Mouse (Mus musculus): Measurements from ENCODE around the gene Cyba.

Gene Cyba

DNA sequence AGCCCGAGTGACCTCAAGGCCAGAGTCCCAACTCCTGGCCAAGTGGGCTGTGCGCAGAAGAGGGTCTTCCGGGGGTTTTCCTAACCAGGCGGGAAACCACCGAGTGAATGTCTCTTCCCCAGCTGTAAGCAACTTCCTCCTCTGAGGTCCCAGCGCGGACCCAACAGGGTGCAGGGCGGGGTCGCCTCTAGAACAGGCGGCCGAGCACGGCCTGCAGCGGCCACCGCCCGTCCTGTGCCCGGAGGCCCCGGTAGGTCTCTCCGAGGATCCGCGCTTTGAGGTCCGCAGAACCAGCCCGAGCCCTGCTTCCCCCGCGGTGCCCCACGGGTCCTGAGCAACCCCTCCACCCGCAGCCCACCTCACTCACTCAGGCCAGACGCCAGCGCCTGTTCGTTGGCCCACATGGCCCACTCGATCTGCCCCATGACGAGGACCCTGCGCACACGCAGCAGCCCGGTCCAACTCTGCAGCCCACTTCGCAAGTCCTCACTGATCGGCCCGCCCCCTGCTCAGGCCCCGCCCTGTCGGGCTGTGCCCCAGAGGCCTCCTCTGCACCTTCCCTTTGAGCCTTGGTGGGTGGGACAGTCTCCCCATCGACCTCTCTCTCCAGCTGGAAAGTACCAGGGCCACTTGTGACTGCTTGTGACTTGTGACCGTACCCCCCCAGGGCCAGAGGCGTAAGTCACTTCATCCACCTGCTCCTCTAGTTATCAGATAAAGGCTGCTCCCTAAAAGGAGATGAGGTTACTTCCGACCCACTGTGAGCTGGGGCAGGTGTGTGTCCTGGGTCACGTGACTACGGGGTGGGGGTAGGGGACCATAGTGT lies at the start of gene Cyba:
Gene Cyba (minus strand): TSS at position 488 of the 826 bp plus-strand sequence.
- DNase-seq (ENCODE audit: low read depth, low spot score) = peak; percentile 78

- DNase-seq (ENCODE audit: low read depth, low spot score) = no peak
Observed at GRCm38 (mm10) chr8:122482448-122482847, 49.7 kb upstream of the Cyba start.

DNA sequence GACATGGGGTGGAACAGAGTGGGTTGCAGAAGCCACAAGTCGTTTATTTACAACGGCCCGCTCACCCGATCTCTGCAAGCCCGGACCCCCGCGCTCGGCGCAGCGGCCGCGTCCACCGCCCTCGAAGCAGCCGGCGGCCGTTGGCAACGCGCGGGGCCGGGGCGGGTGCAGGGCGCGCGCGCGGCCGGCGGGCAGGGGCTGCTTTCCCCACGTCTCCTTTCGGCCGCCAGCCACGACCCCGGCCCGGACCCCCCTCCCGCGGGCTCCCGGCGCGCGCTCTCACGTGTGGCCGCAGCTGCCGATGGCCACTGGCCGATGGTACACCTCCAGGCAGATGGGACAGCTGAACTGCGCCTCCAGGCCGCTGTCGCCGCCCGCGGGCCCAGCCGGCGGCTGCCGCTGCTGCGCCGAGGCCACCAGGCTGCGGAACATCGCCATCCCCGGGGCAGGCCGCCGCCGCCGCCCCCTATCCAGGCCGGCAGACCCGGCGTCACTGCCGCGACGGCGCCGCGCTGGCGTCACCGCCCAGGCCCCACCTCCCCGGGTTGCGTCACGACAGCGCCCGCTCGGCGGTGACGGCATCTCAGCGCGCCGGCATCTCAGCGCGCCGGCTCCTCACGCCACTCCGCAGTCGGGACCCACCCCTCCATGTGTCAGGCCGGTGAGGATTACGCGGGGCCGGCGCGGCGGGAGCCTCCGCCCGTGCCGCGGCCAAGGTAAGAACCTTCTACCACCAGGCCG lies 43.0 kb upstream of the Cyba start, which contains the start of the genes Rnf166 and Ctu2:
Gene Rnf166 (minus strand): TSS at position 485 of the 741 bp plus-strand sequence.
Gene Ctu2 (plus strand): TSS at position 564 of the 741 bp plus-strand sequence.
- peak; percentile 88 for DNase-seq (ENCODE audit: low read depth, low spot score)

- DNase-seq (ENCODE audit: low read depth, low spot score) = no peak
Observed at GRCm38 (mm10) chr8:122474951-122475560, 42.3 kb upstream of the Cyba start.

DNA sequence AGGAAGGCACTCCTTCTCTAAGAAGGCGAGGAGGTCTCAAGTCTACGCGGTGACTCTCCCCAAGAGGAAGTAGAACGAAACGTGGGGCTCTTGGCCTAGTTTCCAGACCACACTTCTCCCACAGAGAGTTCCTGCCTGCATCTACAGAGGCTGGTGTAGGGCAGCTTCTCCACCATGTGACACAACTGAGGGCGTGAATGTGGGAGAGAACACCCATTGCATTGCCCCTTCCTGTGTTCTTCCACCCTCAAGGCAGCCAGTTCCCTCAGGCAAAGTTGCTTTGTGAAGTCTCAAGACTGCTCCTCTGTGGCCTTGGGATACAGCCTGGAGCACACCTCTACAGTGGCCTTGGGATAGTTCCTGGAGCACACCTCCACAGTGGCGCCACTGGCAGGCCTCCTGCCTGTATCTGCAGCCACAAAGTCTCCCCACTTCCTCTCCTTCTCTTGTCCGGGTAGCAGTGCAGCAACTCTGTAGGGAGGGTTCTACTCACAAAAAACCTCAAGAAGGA lies 41.2 kb upstream of the Cyba start:
- DNase-seq (ENCODE audit: low read depth, low spot score) = no peak

GRCm38 (mm10) chr8:122470691-122471090 lies 38.0 kb upstream of the Cyba start:
- DNase-seq (ENCODE audit: low read depth, low spot score) = no peak

GRCm38 (mm10) chr8:122469965-122470364 lies 37.2 kb upstream of the Cyba start:
- no peak for DNase-seq (ENCODE audit: low read depth, low spot score)

DNA sequence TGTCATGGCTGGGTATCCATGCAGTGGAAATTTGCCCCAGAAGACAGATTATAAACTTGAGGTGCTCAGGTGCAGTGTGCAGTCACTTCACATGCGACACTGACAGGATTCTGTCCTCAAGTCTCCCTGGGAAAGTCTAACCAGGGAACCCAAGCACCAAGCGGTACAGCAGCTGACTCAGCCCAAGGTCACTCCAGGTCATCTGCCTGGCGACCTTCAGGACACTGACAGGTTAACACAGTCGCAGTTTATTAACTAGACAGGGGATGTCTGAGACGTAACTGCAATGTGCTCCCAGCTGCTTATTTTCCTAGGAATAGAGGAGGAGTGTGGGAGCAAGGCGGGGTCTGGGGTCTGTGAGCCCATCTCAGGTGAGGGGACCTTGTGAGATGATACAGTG lies 36.7 kb upstream of the Cyba start:
- DNase-seq (ENCODE audit: low read depth, low spot score) = no peak

- DNase-seq (ENCODE audit: low read depth, low spot score) = no peak
Observed at GRCm38 (mm10) chr8:122467816-122468215, 35.1 kb upstream of the Cyba start.

DNA sequence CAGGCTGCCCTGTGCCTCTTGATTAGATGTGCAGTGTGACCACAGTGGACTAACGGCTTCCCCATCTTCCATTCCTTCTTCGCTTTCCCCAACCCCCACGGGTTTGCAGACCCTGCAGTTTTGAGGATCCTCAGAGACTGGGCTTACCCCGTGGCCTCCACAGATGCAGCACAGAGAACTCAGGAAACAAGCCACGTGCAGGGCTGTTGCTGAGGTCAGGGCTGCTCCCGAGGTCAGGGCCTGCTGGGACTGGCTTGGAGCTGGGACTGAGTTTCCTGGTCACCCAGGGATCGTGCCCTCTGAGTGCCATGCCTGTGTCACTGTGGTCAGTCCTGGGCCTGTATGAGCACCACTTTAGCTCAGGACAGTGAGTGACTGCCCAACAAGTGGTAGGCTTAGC lies 32.3 kb upstream of the Cyba start:
- DNase-seq (ENCODE audit: low read depth, low spot score) = no peak

DNA sequence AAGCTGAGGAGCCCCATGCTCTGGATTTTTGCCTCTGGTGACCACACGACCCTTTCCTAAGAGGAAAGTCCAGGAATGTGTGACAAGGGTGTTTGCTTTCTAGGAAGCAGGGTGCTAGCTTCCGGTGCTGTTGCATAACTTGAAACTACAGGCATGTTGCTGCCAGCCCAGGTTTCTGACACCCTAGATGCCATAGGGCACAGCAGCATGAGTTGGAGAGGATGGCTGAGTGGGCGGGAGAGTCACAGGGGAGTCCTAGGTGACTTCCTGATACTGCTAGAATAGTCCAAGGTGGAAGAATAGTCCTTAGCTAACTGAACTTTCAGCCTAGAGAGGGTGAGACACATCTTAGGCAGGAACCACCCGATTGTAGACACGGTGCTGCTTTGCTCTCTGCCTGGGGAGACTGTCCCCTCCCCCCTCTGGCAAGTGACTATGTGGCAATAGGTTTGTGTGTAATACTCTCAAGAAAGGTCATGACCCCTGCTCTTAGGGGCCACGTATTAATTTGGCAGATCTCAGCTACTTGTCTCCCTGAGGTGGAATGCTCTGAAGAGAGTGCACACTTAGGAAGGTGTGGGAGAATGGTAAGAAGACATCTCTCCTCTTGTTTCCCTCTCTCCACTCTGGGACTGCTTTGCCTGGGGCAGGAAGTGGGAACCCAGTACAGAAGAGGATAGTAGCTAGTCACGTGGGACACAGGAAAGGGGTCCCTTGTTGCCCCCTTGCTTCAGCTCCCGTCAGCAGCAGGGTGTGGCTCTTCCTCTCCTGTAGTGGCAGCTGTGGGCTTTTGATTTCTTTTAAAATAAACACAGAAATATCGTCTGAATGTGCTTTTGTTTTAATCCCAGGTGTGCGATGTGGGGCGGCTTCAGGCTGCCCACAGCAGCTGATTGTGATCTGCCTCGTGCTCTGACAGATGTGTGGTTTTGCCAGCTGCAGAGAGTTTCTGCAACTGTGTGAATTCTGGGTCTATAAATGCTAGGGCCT lies 31.2 kb upstream of the Cyba start:
- DNase-seq (ENCODE audit: low read depth, low spot score) = no peak

GRCm38 (mm10) chr8:122462510-122462909 lies 29.8 kb upstream of the Cyba start:
- no peak for DNase-seq (ENCODE audit: low read depth, low spot score)

DNA sequence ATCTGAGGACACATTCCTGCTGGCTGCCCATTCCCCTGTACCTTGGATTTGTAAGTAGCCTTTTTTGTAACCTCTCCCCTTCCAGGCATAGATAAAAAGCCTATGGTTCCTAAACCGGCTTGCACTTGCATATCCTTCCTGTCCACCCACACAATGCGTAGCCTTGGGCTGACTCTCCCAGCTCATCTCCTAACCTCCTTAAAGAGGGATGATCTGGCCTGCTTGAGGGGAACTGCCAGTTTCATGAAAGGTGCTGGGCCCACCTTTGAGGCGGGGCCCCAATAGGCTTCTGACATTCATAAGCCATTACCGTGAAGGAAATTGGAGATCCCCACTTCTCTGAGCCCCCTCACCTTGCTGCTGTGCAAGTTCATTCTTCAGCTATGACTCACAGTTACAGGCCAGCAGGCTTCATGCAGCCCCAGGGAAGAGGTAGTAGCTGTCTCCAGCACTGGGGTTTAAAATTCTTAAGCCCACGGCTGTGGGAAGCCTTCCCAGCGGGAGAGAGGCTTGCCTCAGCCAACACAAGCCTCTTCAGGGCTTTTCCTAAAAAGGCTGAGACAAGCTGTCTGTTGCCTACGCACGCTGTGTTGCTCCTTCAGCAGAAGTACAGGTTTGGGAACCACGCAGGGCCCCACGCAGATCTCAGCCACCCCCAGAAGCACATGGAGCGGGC lies 28.9 kb upstream of the Cyba start:
- peak; percentile 77 for DNase-seq (ENCODE audit: low read depth, low spot score)

DNA sequence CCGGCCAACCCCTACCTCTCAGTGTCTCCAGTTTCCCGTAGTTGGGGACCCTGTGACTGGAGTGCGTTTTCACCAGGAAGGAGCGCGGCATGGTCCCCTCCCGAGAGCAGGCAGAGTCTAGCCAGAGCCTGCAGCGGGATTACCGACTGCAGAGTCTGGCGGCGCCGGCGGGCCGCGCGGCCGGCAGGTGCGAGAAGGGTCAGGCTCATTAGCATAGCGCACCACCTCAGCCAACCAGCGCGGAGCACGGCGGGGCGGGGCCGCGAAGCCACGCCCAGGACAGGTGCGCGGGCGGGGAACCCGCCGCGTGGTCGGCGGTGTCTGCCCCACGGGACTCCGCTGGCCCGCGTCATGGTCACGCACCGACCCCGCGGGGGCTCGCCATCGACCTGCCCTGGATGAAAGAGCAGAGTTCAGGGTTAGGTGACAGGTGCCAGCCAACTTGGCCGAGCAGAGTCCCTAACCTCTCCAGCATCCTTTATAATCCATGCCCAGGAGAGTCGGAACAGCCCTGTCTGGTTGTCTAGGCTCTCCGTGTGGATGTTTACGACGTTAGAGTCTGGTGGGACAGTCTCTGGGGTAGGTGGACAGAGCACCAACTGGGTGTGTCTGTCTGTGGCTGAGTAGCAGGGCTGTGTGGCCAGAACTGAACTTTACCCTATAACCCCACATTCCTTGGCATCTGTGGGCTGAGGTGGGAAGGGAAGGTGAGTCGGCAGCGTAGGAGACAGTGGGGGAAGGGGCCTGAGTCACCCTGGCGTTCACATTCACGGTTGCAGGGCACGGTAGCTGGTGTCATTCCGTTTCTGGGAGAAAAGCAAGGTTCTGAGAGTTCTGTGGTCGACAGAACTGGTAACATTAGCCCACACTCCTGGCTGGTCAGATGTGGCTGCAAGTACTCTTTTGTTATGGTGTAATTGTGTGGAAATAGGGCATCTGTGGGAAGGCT lies 28.1 kb upstream of the Cyba start, which contains the start of gene Snai3:
Gene Snai3 (minus strand): TSS at position 210 of the 949 bp plus-strand sequence.
- peak; percentile 76 for DNase-seq (ENCODE audit: low read depth, low spot score)

GRCm38 (mm10) chr8:122459990-122460389 lies 27.3 kb upstream of the Cyba start:
- DNase-seq (ENCODE audit: low read depth, low spot score) = no peak

DNA sequence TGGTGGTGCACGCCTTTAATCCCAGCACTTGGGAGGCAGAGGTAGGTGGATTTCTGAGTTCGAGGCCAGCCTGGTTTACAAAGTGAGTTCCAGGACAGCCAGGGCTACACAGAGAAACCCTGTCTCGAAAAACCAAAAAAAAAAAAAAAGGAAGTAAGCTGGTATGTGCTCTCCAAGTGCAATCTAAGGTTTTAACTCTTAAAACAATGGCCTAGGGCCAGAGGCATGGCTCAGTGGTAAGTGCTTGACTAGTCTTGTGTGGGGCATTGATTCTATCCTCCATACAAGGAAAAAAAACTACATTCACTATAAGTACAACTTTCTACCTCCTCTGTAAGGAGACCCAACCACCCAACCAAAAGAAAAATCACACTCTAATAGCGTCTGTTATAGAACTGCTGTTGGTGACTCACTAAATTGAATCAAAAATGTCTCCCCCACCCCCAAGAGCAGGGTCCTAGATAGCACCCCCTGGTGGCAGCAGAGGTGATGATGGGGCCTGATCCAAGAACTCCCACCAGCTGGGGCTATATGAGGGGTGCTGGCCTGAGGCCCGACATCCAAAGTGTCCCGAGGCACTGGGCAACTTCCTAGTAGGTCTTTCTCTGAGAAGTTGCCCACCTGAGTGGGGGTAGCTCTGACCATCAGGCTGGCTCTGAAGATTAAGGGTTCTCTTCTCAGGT lies 26.6 kb upstream of the Cyba start:
- peak; percentile 70 for DNase-seq (ENCODE audit: low read depth, low spot score)

DNA sequence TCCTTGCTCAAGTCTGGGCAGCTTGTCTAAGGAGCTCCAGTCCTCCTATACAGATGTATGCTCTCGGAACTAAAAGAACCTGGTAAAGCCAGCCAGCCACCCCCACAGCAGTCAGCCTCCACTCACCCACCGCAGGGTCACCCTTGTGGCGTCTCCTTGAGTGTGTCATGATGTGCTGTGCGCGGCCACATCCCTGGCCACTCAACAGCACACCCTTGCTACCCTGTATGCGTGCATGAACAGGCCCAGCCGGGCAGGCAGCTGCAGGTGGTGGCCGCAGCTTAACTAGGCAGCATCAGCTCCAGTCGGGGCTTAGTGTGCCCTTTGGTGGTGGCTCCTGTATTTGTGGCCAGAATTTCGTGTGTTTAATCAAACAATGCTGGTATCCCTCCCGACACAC lies 24.4 kb upstream of the Cyba start:
- no peak for DNase-seq (ENCODE audit: low read depth, low spot score)

DNA sequence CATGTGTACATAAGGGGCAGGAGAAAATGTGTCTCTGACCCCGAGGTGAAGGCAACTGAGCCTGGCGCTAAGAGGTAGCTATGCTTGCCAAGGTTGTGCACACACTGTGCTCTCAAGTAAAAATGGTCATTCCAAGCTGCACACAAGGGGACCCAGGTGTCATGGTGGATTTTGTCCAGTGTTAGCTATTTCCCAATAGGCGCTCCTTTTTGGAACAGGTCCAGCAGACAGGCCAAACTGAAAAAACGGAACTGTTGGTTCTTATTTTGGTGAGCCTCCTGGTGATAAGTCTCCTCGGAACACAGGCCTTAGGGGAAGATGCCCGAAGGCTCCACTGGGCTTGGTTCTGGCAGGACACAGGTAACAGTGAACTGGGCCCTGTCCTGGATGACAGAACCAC lies 21.7 kb upstream of the Cyba start:
- DNase-seq (ENCODE audit: low read depth, low spot score) = no peak

Data from R1 (cell line).